Mouse (Mus musculus) T-helper 17 cell (primary cell): ENCODE measurements around the gene Btbd9.

Source experiments
- in situ Hi-C, 2 experiments: fragments of 300-600 bp; cut with MboI, MseI; formaldehyde crosslinking; loops; 1 replicate in 1 of 2; 2 replicates in 1 of 2; pipeline ENCODE4 v1.15.1; 2025; ENCODE audit warnings: high pct_unique_total_duplicates in 2 of 2

The Btbd9 gene

GRCm38 (mm10) chr17:30575941-30576773, at the start of gene Btbd9:
Gene Btbd9, minus strand, starts transcription at chr17:30576488.
- in situ Hi-C loops: loop anchor here in 1 of 2 experiments (10.0 kb wide), 1 partner anchor 1839 kb away; no protein-coding TSS in a partner anchor

GRCm38 (mm10) chr17:30624132-30624531, 47.8 kb upstream of the Btbd9 start, which contains the start of gene Dnah8:
Gene Dnah8, plus strand, starts transcription at chr17:30624354.
- in situ Hi-C loops: loop anchor here in 1 of 2 experiments (10.0 kb wide), 1 partner anchor 249 kb away; no protein-coding TSS in a partner anchor

GRCm38 (mm10) chr17:30623200-30623599, 46.9 kb upstream of the Btbd9 start:
- in situ Hi-C loops: loop anchor here in 1 of 2 experiments (10.0 kb wide), 1 partner anchor 248 kb away; no protein-coding TSS in a partner anchor

GRCm38 (mm10) chr17:30621450-30621849, 45.2 kb upstream of the Btbd9 start:
- in situ Hi-C loops: loop anchor here in 1 of 2 experiments (10.0 kb wide), 1 partner anchor 247 kb away; no protein-coding TSS in a partner anchor

- in situ Hi-C loops: loop anchor here in 1 of 2 experiments (10.0 kb wide), 1 partner anchor 246 kb away; no protein-coding TSS in a partner anchor
These were observed 44.3 kb upstream of the Btbd9 start for GRCm38 (mm10) chr17:30620548-30620947.

GRCm38 (mm10) chr17:30619153-30619552, 42.9 kb upstream of the Btbd9 start:
- in situ Hi-C loops: no loop called here

GRCm38 (mm10) chr17:30618136-30618891, 42.0 kb upstream of the Btbd9 start:
- in situ Hi-C loops: no loop called here

GRCm38 (mm10) chr17:30616203-30616602, 39.9 kb upstream of the Btbd9 start:
- in situ Hi-C loops: no loop called here

GRCm38 (mm10) chr17:30613350-30613749, 37.1 kb upstream of the Btbd9 start:
- in situ Hi-C loops: no loop called here

- in situ Hi-C loops: no loop called here
These were observed 36.0 kb upstream of the Btbd9 start for GRCm38 (mm10) chr17:30612075-30612859.

- in situ Hi-C loops: no loop called here
These were observed 35.2 kb upstream of the Btbd9 start for GRCm38 (mm10) chr17:30611221-30612074.

- in situ Hi-C loops: no loop called here
These were observed 34.5 kb upstream of the Btbd9 start for GRCm38 (mm10) chr17:30610739-30611138.

- in situ Hi-C loops: no loop called here
These were observed 33.7 kb upstream of the Btbd9 start for GRCm38 (mm10) chr17:30609980-30610307.

GRCm38 (mm10) chr17:30609305-30609979, 33.2 kb upstream of the Btbd9 start:
- in situ Hi-C loops: no loop called here

GRCm38 (mm10) chr17:30607909-30608495, 31.7 kb upstream of the Btbd9 start:
- in situ Hi-C loops: no loop called here

GRCm38 (mm10) chr17:30607330-30607729, 31.0 kb upstream of the Btbd9 start:
- in situ Hi-C loops: no loop called here

- in situ Hi-C loops: no loop called here
These were observed 30.4 kb upstream of the Btbd9 start for GRCm38 (mm10) chr17:30606634-30607081.

GRCm38 (mm10) chr17:30606206-30606605, 29.9 kb upstream of the Btbd9 start:
- in situ Hi-C loops: no loop called here

GRCm38 (mm10) chr17:30605001-30605400, 28.7 kb upstream of the Btbd9 start:
- in situ Hi-C loops: no loop called here
